Mouse (Mus musculus) B cell, adult 2 months (primary cell): ENCODE data around the gene Rps6ka2.
"Not testable (repeated sequence)": the region's sequence is repeated elsewhere in the genome, so short reads cannot be mapped to it uniquely, and the experiment has no call there.

Source experiments
- DNase-seq, 2 experiments: peaks; one replicate each; pipeline ENCODE4 v3.0.0; 2022

Gene Rps6ka2

DNA sequence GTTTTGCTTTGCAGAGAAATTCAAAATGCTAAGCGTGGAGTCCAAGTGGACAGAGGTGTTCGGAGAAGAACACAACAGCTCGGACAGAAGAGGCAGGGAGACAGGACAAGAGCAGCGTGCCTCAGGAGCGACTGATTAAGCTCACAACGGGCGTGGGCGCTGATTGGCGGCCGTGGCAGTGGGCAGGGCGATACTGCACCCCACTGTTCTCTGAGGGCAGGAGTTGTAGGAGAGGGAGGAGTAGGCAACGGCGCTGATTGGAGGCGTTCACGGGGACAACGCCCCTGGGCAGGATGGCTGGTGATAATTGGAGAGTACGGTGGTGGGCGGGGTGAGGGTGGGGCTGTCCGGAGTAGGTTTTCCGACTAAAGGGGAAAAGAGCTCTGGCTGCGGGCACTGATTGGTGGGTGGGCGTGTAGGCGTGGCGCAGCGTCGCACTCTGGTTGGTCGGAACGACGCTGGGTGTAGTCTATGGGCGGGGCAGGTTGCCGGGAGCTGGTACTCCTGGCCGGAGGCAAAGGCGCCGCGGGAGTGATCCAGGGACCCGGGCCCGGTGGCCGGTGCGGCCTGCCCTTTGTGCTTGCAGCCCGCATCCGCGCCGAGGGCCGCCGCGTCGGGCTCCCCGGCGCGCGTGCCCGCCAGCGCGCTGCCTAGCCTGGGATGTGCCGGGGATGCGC is at the start of gene Rps6ka2:
Gene Rps6ka2, plus strand, starts transcription at position 489 of the 677 bp plus-strand sequence.
- DNase-seq: peak; percentile 92 to 95

DNA sequence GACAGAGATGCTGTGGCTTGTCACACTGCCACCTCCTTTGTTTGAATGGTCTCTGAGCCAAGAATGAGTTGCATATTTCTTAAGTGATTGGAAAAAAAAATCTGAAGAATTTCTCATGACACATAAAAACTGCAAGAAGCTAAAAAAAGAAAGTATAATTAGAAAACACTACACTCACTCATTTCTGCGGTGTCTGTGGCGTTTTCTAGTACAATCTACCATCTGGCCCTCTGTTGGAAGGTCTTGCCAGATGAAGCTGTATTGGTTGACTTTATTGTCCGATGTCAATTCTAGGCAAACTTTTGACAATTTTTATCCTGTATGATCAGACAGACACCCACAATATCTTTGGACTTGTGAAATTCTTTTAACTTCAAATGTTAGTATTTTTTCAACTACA is 49.1 kb upstream of the Rps6ka2 start:
- not testable (repeated sequence) for DNase-seq

DNA sequence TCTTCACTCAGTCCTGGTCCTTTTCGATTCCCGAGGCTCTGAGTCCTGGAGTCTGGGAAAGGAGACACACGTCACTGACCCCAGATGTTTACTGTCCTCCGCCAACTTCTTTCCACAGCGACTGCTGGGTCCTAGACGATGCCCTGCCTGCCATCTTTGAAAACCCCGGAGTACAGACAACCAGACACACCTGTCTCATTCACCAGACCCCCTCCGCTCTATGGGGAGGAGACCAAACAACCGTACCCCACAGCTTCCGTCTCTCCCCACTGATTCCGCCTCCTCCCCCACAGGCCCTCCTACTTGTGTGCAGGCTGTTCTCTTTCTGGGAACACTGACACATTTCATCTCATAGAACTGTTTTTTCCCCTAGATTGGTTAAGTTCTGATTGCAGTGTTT is 47.4 kb upstream of the Rps6ka2 start:
- not testable (repeated sequence) for DNase-seq

DNA sequence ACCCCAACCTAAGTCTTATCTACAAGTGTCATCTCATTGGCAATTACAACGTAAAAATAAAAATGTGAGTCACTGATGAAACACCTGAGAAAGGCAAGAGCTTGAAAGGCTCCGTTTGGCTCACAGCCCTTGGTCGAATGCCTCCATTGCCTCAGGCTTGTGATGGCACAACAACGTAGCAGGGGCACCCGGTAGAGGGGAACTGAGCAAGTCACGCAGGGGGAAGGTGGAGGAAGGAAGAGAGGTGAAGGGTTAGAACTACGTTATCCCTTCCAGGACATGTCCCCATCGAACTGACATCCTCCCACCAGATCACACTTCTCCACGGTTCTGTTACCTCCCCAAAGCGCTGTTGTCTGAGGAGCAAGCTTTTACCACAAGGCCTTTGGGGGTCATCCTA is 43.4 kb upstream of the Rps6ka2 start:
- not testable (repeated sequence) for DNase-seq

DNA sequence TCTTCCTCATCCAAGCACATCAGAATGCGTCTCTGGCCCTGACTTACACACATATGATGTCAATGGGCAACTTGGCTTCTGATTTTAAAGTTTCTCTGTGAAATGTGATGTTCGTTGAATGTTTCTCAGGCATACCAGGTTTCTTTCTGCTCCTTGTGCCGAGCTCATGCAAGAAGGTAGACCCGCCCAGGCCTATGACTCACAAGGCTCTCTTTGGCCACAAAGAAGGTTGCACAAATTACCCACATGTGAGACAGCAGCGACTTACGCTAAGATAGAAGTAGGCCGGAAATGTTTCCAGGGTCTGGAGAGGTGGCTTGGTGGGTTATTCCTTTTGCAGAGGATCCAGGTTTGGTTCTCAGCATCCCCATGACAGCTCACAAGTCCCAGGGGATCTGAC is 35.9 kb upstream of the Rps6ka2 start:
- not testable (repeated sequence) for DNase-seq

DNA sequence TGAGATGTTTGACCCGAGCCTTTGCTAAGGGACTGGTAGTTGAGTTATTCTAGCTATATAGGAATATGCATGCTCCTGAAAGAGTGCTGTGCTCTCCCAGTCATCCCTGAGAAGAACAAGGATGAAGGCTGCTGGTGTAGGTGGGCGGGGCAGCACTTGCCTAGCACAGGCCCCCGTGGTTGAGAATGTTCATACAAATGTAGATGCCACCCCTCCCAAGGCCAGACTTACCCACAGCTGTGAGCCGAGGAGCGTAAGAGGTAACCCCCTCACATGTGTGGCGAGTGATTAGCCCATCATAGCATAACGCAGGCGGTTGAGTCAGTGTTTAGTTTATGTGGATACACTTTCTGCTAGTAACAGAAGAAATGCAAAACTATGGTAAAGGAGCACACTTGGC is 34.6 kb upstream of the Rps6ka2 start:
- not testable (repeated sequence) for DNase-seq

DNA sequence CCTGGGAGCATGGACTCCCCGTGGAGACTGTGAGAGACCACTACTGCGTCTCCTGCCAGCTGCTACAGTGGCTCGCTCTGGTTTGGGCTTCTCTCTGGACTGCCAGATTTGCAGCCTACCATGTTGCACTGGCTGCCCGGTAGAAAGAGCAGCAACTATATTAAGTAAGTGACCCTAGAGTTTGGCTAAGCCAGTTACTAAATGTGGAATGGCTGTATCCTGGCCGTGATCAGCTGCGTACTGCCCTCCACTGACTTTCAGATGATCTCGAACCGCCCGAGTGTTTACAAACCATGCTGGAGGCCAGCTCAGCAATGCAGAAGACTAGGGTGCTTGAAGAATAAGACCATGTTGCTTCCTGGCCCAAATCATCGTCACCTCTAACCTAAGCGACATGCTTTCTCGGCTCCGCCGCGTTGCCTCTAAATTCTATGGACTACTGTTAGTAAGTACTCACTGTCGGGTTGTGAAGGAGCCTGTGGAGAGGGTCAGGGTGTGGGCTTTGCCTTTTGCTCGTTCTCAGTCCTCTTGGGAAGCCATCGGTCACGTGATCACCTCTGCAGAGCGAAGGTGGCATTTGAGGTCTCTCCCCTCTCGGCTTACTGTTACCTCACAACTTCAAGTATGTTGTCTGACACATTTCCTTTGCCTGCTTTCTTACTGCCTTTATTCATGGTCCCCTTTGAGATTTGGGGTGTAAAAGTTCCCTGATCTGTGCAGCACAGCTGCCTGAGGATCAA is 31.6 kb upstream of the Rps6ka2 start:
- DNase-seq: no peak

DNA sequence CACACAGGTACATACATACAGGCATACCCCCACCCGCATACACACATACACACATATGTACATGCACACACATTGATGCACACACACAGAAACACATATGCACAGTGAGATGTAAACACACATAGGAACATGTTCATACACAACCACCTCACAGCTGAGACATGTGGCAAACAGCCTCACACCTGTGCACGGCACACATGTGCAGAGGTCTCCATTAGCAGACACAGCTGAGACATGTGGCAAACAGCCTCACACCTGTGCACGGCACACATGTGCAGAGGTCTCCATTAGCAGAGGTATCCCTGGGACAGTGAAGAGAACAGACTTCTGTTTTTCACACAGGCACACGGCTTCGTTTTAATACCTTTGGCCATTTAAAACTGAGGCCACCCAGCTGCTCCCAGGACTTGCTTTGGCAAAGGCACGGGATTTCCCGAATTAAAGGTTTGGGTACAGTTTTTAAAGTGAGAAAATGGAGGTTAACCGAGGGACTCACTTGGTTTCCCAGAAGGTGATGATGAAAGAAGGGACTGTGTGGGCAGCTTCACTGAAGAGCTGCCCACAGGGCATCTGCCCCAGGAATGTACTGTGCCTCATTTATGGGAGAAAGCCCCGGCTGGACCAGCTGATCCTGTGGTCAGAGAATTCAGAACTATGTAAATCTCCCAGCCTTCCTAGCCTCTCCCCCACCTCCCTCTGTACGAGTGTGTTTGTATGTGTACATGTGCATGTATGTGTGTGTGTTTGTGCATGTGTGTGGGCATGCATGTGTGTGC is 29.3 kb upstream of the Rps6ka2 start:
- DNase-seq: no peak

DNA sequence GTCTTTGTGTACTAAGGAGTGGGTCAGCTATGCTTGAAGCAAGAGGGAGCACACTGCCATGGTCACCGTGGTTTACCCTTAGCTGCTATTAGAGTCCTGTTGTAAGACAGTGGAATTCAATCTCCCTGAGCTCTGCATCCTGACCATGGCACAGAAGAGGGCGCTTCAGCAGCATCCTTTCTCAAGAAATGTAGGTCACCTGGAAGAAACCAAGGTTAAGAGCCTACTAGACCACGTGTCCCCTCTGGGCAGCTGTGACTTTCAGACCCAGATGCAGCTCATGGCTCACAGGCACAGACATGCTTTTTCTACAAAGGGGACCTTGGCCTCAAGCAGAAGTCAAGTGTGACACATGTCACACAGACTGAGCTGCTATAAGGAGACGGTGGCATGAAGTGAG is 27.5 kb upstream of the Rps6ka2 start:
- DNase-seq: no peak

DNA sequence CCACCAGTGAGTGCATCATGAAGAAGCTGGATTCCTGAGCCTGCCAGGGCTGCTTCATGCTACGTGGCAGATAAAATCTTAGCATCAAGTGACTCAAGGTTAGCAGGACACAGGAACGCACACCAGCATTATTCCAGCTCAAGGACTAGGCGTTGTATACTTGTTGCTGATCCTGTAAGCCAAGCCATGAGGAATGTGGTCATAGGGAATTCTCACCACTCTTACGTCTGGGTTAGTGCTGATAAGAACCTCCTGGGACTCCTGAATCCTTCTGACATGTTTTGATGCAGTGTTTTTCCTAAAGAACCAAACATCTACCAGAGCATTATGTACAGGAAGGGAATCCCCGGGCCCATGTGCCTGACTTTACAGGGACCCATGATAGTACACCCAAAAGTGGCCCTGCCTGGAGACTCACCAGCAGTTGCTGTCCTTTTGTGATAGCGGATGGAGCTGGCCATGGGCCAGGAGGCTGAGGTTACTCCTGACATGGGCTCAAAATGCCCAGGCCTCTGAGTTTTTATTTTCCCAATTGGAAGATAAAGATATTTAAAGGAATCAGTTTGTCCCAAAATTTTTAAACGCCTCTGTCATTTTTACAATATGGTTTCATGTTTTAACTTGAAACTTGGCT is 25.9 kb upstream of the Rps6ka2 start:
- no peak for DNase-seq

DNA sequence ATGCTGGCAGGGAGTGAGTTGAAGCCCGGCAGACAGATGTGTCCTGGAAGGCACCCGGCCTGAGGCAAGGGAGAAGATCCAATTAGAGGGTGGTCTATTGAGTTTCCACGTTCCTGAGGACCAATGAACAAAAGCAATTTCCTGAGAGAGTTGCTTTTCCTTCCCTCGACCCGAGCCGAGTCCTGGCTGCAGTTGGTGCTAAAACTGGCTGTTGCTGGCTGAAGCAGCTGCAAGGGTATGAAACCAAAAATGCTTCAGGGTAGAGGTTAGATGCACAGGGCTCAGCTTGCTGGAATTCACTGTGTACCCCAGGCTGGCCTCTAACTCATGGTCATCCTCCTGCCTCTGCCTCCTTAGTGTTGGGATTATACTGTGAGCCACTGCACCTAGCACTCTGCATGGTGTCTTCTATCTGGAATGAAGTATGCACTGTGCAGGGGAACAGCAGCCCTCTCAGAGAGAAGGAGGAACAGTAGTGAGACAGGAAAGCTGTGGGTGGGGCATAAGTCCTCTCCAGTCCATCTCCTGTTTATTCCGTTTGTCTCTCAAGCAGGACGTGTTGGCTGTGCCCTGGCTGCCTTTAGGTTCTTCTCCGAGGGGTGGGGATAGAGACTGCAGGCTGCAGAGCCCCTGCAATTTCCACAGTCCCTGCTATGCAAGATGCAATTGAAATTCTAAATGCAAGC is 24.4 kb upstream of the Rps6ka2 start:
- no peak for DNase-seq

DNA sequence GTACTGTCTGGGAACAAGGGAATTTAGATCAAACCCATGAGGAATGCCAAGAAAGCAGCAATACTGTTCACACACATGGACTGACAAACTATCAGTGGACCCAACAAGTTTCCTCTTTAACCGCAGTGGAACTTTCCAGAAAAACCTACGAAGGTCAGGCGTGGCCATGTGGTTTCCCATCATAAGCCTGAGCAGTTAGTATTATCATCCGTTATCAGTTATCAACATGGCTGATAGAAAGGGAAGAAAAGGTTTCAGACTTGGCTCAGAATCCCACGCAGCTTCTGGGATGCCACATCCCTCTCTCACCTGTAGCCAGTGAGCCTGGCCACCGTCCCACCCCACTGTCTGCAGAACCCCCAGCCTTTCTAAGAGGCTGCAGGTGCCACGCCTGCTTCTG is 23.4 kb upstream of the Rps6ka2 start:
- DNase-seq: no peak

DNA sequence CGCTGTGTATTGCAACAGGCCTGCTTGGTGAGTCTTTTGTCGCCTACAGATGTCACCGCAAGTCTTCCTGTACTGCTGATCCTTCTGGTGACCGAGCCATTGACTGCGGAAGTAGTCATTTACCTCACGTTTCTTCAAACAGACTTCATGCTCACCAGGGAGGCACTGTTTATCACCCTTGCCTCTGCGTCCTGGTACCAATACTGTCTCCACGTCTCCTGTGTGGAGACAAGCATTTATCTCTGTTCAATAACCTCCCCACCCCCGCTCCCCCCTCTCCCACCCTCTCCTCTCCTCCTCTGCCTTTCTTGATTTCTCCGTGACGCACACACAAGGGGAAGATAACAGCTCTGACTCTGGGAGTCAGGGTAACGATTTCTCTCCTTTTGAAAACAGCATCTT is 22.0 kb upstream of the Rps6ka2 start:
- no peak for DNase-seq

DNA sequence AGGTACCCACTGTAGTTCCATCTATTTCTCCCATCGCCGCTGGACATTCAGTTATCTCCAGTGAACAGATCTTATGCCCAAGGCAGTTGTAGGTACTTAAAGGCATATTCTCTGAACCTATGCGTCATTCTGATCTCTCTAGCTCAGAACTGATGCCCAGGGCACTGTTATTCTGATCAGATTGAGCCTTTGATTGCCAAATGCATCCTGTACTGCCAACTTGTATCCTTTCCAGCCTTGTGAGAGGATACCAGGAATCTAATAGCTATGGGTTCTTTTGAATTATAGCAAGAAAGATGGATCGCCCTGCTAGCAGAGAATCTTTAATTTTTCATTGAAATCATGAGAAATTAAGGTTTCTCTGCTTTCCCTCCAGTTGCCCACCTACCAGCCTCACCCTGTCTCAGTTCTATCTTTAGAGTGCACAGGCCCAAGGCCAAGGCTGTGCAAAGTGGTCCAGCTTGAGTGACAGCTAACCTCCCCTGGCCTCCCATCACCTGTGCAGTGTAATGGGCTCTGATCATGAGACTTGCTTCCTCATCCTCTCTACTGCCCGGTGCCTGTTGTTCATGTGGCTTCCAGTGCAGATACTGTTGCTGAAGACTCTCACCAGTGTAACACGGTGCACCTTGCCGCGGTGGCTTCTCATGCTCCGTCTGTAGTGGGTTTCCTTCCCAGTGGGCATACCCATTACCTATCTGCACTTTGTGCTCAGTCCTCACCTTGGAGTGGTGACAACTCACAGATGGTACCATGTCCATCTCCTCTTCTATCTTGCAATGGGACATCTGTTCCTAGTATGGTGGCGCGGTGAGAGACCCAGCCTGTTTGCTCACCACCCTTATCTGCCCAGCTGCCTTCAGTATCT is 20.4 kb upstream of the Rps6ka2 start:
- DNase-seq: no peak

DNA sequence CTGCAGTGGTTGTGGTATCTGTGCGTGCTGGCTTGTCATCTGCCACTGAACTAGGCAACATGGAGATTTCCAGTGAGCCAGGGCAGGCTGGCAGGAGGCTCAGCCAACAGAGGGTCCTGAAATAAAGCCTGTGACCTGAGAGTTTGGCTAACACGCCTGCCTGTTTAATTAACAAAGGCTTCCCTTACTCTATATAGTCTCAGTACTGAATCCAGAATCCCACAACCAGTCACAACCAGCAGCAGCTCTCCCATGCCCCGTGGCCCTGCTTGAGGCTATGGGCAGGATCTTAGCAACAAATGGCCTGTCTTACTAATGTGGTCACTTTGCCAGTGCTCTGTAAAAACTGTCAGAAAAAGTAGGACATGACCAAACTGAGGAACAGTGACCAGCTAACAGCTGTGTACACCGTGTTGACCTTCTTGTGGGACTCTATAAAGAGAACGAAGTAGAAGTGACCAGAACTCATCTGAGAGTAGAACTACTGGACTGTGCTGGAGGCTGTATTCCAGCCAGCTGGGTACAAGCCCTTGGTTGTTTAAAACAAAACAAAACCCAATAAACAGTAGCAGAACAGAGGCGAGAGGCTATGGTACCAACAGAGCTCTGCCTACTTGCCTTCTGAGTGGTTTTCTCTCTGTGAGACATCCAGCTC is 18.3 kb upstream of the Rps6ka2 start:
- DNase-seq: no peak

DNA sequence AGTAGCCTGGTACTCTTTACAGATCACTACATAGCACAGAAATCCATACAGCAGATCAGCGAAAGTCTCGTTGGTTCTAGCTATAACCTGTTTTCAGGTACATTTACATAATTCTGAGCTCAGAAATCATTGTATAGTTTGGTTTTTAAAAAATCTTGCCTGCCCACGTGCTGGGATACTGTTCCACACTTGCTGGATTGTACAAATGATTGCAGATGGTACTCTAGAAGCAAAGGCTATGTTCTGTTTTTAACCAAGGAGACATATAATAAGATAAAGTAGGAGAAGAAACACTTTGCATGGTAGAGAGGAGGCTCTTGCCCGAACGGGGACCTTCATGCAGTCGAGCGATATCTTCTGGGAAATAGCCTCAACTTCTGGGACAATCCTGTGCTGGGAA is 17.3 kb upstream of the Rps6ka2 start:
- no peak for DNase-seq

DNA sequence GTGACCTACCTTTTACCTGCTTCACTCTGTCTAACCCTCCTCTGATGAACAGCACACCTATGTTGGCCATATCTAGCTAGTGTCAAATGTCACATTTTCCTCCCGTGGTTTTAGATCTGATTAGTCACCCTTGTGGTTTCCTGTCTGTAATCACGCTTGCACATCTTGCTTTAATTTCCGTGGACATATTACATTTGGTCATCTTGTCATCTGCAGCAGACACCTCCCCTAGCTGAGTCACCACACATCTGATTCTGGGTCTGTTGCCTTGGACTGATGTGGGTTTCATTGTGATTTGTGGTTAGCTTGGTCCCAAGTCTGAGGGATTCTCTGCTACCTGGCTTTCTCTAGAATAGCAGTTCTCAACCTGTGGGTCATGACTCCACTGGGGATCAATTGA is 6.0 kb upstream of the Rps6ka2 start:
- no peak for DNase-seq

DNA sequence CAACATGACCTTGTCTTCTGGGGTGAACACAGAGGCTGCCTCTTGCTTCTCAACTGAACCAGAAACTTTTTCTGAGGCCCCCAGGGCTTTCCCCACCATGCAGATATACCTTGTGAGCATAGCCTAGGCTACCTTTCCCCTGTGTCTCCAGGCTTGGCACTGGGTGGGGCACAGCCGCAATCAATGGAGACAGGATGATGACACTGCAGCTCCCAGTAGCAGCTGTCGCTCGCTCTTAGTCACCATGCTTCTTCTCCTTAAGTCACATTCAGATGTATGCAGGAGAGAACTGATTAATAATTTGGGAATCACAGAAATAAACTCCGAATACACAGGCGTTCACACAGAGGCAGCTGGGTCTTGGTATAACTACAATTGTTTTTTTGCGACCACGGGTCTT is 4.4 kb upstream of the Rps6ka2 start:
- no peak for DNase-seq

DNA sequence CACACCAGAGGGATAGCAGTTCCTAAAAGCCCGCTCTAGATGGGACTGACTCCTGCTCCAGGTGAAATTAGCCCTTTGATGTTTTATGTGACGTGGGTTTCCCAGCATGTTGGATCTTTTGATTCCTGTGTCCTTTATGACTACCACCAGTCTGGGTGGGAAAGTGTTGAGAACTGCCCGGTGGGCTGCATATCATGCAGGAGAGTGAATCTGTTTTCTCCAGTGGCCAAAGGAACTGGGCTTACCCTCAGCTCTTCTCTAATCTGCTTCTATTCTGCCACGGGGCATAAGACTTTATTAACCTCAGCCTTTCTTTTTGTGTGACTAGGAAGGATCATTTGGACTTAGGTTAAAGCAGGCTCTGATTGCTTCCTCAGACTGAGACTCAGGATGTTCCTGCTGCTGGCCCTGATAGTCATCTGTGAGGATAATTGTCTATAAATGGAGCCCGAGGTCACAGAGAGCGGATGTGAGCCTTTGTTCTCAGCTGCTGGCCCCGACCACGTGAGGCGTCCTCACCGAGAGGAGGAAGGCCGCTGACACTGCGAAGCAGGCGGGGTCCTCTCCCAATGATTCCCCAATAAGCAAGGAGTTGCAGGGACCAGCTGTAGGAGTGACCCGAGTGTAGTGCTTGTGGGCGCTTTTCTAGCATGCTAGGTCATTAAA is 821 bp upstream of the Rps6ka2 start:
- DNase-seq: peak; percentile 51 to 52
